15 mouse cellular contexts compared by ENCODE assay signal in the genomic region with DNA sequence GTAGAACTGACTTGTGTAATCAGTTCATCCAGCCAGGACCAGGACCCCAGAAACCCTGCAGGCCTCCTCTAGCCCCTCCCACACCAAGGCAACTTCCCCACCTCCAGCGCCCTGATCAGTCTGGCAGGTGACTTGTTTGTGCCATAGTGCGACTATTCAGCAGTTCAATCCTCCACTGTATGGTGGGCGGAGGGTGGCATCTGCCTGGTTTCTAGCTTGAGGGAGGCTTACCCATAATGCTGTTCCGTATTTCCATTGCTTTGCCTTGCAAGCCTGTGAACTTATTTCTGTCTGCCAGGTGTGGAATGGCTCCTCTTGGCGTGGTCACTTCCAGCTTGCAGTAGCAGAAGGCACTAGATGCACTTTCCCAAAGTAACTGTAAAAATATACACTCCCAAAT. TPM values are rescaled to one million over a fixed set of nuclear protein-coding genes. Genes with fewer than 3 reads are reported as not detected.
DNase-seq lines count a peak whose midpoint lies in the region; ATAC-seq and TF ChIP-seq lines count a peak whose summit lies in the region.
"Had no signal": no experiment of that assay in that cellular context is flagged by ENCODE, and none has a peak within 500 bp of the region (broad histone marks: within the 10 kb centered on the region; RNA-seq: fewer than 3 reads in every experiment).

No protein-coding gene starts in this region.

- H3K27ac ChIP-seq in forebrain, embryonic 12.5 days, result no peak overlapping the region
- no peak overlapping the region for H3K27ac ChIP-seq in forebrain, embryonic 10.5 days
- no peak overlapping the region for H3K27ac ChIP-seq in thymus, adult 2 months (ENCODE audit: control insufficient read depth, insufficient read depth, low read length)
- H3K27ac ChIP-seq: liver, embryonic 15.5 days; macrophage; midbrain, embryonic 15.5 days; neural tube, embryonic 12.5 days had no signal

- H3K36me3 ChIP-seq in forebrain, embryonic 12.5 days (replicated peaks), result no peaks in the 10 kb centered on the region
- H3K36me3 ChIP-seq in forebrain, embryonic 10.5 days (replicated peaks), result no peaks in the 10 kb centered on the region
- no peaks in the 10 kb centered on the region for H3K36me3 ChIP-seq in thymus, adult 2 months (ENCODE audit: control insufficient read depth, insufficient read depth, low read length)
- H3K36me3 ChIP-seq: liver, embryonic 15.5 days; midbrain, embryonic 15.5 days; neural tube, embryonic 12.5 days had no signal

- ATAC-seq in forebrain, embryonic 12.5 days (ENCODE audit: low FRiP score), result 0 out of 2 replicates have a peak, but pooled peaks have one; percentile 4
- peak; percentile 60 for ATAC-seq in granulocyte monocyte progenitor cell, adult 5-6 weeks (replicated peaks; ENCODE audit: poor library complexity, severe bottlenecking)
- ATAC-seq: midbrain, embryonic 15.5 days had no signal

- DNase-seq in forebrain, embryonic 10.5 days (ENCODE audit: extremely low spot score, low spot score), result no peak
- DNase-seq in layer of hippocampus, adult 9-11 months, result peak; percentile 57
- DNase-seq in layer of hippocampus, postnatal 10 days (ENCODE audit: low spot score in 2 of 2), result no peak
- DNase-seq in A20 (ENCODE audit: low read depth, low spot score), result peak; percentile 19
- DNase-seq in adrenal gland, adult 18-20 months (ENCODE audit: low spot score in 2 of 2), result no peak
- no peak for DNase-seq in thymus, adult 2 months
- DNase-seq: cerebellum, adult 11 months; thymus, adult 18-20 months had no signal

- H3K9ac ChIP-seq in forebrain, embryonic 12.5 days, result no peak overlapping the region
- H3K9ac ChIP-seq: forebrain, postnatal 0 days; liver, embryonic 15.5 days; midbrain, embryonic 15.5 days; neural tube, embryonic 12.5 days had no signal

- TF ChIP-seq POLR2A in thymus, adult 2 months (IDR thresholded peaks at IDR 0.05; ENCODE audit: control insufficient read depth, extremely low read depth, insufficient read depth, low read length, poor library complexity), result no peak

- no peaks in the 10 kb centered on the region for H3K4me1 ChIP-seq in forebrain, embryonic 12.5 days
- H3K4me1 ChIP-seq in forebrain, embryonic 10.5 days, result no peaks in the 10 kb centered on the region
- no peaks in the 10 kb centered on the region for H3K4me1 ChIP-seq in thymus, adult 2 months (replicated peaks; ENCODE audit: control insufficient read depth, insufficient read depth, low read length)
- H3K4me1 ChIP-seq: midbrain, embryonic 15.5 days; neural tube, embryonic 12.5 days had no signal

- no peak overlapping the region for H3K4me2 ChIP-seq in forebrain, embryonic 12.5 days
- H3K4me2 ChIP-seq: liver, embryonic 15.5 days; midbrain, embryonic 15.5 days; neural tube, embryonic 12.5 days had no signal

- H3K27me3 ChIP-seq in forebrain, embryonic 12.5 days, result peaks cover 12% of the 10 kb centered on the region; the same call in 1 of the 2 replicates
- H3K27me3 ChIP-seq in forebrain, embryonic 10.5 days (ENCODE audit: poor library complexity, severe bottlenecking), result no peaks in the 10 kb centered on the region
- no peaks in the 10 kb centered on the region for H3K27me3 ChIP-seq in thymus, adult 2 months (ENCODE audit: control insufficient read depth, insufficient read depth, low read length)
- H3K27me3 ChIP-seq: midbrain, embryonic 15.5 days had no signal

- no peak for TF ChIP-seq CTCF in thymus, adult 2 months (IDR thresholded peaks at IDR 0.05; ENCODE audit: borderline replicate concordance, control insufficient read depth, extremely low read depth, insufficient read depth, low read length, poor library complexity)

- H3K9me3 ChIP-seq in forebrain, embryonic 12.5 days, result no peaks in the 10 kb centered on the region
- H3K9me3 ChIP-seq in forebrain, embryonic 10.5 days, result no peaks in the 10 kb centered on the region
- H3K9me3 ChIP-seq: liver, embryonic 15.5 days; midbrain, embryonic 15.5 days; neural tube, embryonic 12.5 days had no signal

- 79% methylated on average over 5 of the region's 5 CpGs for WGBS in forebrain, embryonic 12.5 days
- WGBS in forebrain, embryonic 10.5 days, result 79% methylated on average over 5 of the region's 5 CpGs
- 86% methylated on average over 5 of the region's 5 CpGs for WGBS in thymus, adult 2 months

- no peak overlapping the region for H3K4me3 ChIP-seq in forebrain, embryonic 12.5 days (replicated peaks)
- no peak overlapping the region for H3K4me3 ChIP-seq in forebrain, embryonic 10.5 days
- H3K4me3 ChIP-seq in thymus, adult 2 months (ENCODE audit: control insufficient read depth, insufficient read depth, low read length), result no peak overlapping the region
- H3K4me3 ChIP-seq: liver, embryonic 15.5 days; midbrain, embryonic 15.5 days; neural tube, embryonic 12.5 days had no signal

RNA-seq across cellular contexts. Expression of gene Srsf6, which starts 8.5 kb away (rescaled TPM):
- 266 and 279 TPM in 2 replicates for polyA plus RNA-seq in forebrain, embryonic 12.5 days (2016; fragmentation: Nextera tagmentation; extraction: Ambion mirVana)
- 291 and 302 TPM in 2 replicates for polyA plus RNA-seq in forebrain, embryonic 10.5 days (2016; fragmentation: Nextera tagmentation; extraction: Ambion mirVana)
- 100 to 1,000 TPM; 127 to 146 TPM for total RNA-seq in layer of hippocampus, postnatal 10 days (2021)
- 240 and 262 TPM in 2 replicates for total RNA-seq in granulocyte monocyte progenitor cell, adult 5-6 weeks (2014; fragmentation: Nextera tagmentation)
- 224 and 259 TPM in 2 replicates for total RNA-seq in granulocyte monocyte progenitor cell, adult 5-6 weeks (2017)
- total RNA-seq in adrenal gland, adult 18-20 months (2021), result 100 to 1,000 TPM; 172 to 220 TPM
- 194 and 237 TPM in 2 replicates for polyA plus RNA-seq in thymus, adult 2 months (2012; rRNA removed)

RNA-seq across cellular contexts. Expression of gene L3mbtl1, which starts 20.4 kb away (rescaled TPM):
- 0.11 and 0.82 TPM in 2 replicates for polyA plus RNA-seq in forebrain, embryonic 12.5 days (2016; fragmentation: Nextera tagmentation; extraction: Ambion mirVana)
- polyA plus RNA-seq in forebrain, embryonic 10.5 days (2016; fragmentation: Nextera tagmentation; extraction: Ambion mirVana), result 0.11 and 0.33 TPM in 2 replicates
- total RNA-seq in layer of hippocampus, postnatal 10 days (2021), result 10 to 100 TPM; 25.9 to 30.1 TPM
- not detected in 2 replicates for total RNA-seq in granulocyte monocyte progenitor cell, adult 5-6 weeks (2014; fragmentation: Nextera tagmentation)
- not detected in 2 replicates for total RNA-seq in granulocyte monocyte progenitor cell, adult 5-6 weeks (2017)
- under 1 TPM in 1 of 2 experiments, not detected in 1; 0.51 TPM for total RNA-seq in adrenal gland, adult 18-20 months (2021)
- 0.19 and 0.36 TPM in 2 replicates for polyA plus RNA-seq in thymus, adult 2 months (2012; rRNA removed)
- polyA plus RNA-seq: macrophage had no signal

Comparison
In these comparisons a context has a peak if more than half of its experiments do, and no peak if none do; other contexts are left out.
1. DNase-seq: peak in layer of hippocampus, adult 9-11 months (single experiment) and A20 (single experiment); none in forebrain, embryonic 10.5 days (single experiment), layer of hippocampus, postnatal 10 days (0 of 2), adrenal gland, adult 18-20 months (0 of 2) and thymus, adult 2 months (single experiment).
2. RNA of gene L3mbtl1, which starts 20.4 kb away (total RNA-seq): 25.9 to 30.1 TPM in layer of hippocampus, postnatal 10 days; 0.51 TPM in adrenal gland, adult 18-20 months and not detected in granulocyte monocyte progenitor cell, adult 5-6 weeks; every median in the first group is over 10 times any median in the second.